Mouse (Mus musculus): ENCODE results near the gene Dmd. TPM values are rescaled to one million over a fixed set of nuclear protein-coding genes. Genes with fewer than 3 reads are reported as not detected.
A peak's percentile ranks its signal among the peaks of the same experiment; 100 is the strongest.
"Not testable (repeated sequence)": the region's sequence is repeated elsewhere in the genome, so short reads cannot be mapped to it uniquely, and the experiment has no call there.

Gene Dmd
- polyA plus RNA-seq, 1 experiment = 16.7 TPM

DNA sequence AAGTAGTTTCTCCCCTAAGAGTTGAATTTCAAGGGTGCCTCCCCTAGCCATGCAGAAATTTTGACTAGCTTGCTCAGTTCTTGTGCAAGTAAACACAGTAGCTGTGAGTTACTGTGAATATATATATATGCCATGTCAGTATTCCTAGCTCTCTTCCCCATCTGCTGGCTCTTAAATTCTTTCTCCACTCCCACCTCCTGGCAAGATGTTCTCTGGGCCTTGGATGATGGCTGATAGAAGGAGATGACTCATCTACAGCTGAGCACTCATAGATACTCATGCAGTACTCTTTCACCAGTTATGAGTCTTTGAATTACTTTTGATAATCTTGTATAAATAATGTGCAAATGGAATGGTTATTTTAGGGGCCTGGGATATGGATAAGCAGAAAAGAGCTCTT, 737.9 kb downstream of the Dmd start:
- H3K27ac ChIP-seq (ENCODE audit: insufficient read depth, low read length) = no peak overlapping the region
- no peaks in the 10 kb centered on the region for H3K4me1 ChIP-seq (ENCODE audit: control insufficient read depth, insufficient read depth, low read length)
- no peak overlapping the region for H3K4me3 ChIP-seq (ENCODE audit: insufficient read depth, low read length)
- TF ChIP-seq CTCF (IDR thresholded peaks at IDR 0.05; ENCODE audit: borderline replicate concordance, insufficient read depth, low read length) = no peak
- no peak for TF ChIP-seq POLR2A (IDR thresholded peaks at IDR 0.05; ENCODE audit: low read depth, low read length)

DNA sequence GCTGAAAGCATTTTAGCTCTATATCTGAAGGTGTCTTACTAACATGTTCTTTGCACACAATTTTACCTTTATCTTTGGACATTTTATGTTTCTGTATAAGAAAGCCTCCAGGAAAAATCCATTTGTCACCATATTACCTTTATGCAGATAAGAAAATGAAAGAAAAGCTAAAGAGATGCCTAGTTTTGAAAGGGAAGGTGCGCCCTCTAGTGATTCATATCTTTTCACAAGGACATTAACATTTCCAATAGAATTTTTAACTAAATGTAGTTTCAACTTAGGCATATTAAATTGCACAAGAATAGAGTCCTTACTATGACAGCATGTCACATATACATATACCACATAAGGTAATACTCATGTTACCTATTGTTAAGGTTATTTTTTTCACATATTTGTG, 791.9 kb downstream of the Dmd start:
- H3K27ac ChIP-seq (ENCODE audit: insufficient read depth, low read length) = no peak overlapping the region
- TF ChIP-seq POLR2A (IDR thresholded peaks at IDR 0.05; ENCODE audit: low read depth, low read length) = no peak
- TF ChIP-seq CTCF (IDR thresholded peaks at IDR 0.05; ENCODE audit: borderline replicate concordance, insufficient read depth, low read length) = no peak
- H3K4me1 ChIP-seq (ENCODE audit: control insufficient read depth, insufficient read depth, low read length) = no peaks in the 10 kb centered on the region
- no peak overlapping the region for H3K4me3 ChIP-seq (ENCODE audit: insufficient read depth, low read length)

GRCm38 (mm10) chrX:83746301-83747008, 797.8 kb downstream of the Dmd start:
- Histone ChIP-seq H3K4me3 (ENCODE audit: insufficient read depth, low read length) (no peak overlapping the region), H3K4me1 (ENCODE audit: control insufficient read depth, insufficient read depth, low read length) (no peaks in the 10 kb centered on the region), H3K27ac (ENCODE audit: insufficient read depth, low read length) (no peak overlapping the region)
- TF ChIP-seq CTCF (IDR thresholded peaks at IDR 0.05; ENCODE audit: borderline replicate concordance, insufficient read depth, low read length) (no peak), POLR2A (IDR thresholded peaks at IDR 0.05; ENCODE audit: low read depth, low read length) (no peak)

GRCm38 (mm10) chrX:83787406-83787805, 838.7 kb downstream of the Dmd start:
- Histone ChIP-seq H3K27ac (ENCODE audit: insufficient read depth, low read length) (no peak overlapping the region), H3K4me1 (ENCODE audit: control insufficient read depth, insufficient read depth, low read length) (no peaks in the 10 kb centered on the region), H3K4me3 (ENCODE audit: insufficient read depth, low read length) (no peak overlapping the region)
- no peak for TF ChIP-seq CTCF (IDR thresholded peaks at IDR 0.05; ENCODE audit: borderline replicate concordance, insufficient read depth, low read length)
- TF ChIP-seq POLR2A (IDR thresholded peaks at IDR 0.05; ENCODE audit: low read depth, low read length) = no peak

GRCm38 (mm10) chrX:83867469-83867868, 918.8 kb downstream of the Dmd start:
- H3K4me3 ChIP-seq (ENCODE audit: insufficient read depth, low read length); H3K4me1 ChIP-seq (ENCODE audit: control insufficient read depth, insufficient read depth, low read length); H3K27ac ChIP-seq (ENCODE audit: insufficient read depth, low read length): not testable (repeated sequence)

GRCm38 (mm10) chrX:83875389-83875788, 926.7 kb downstream of the Dmd start:
- not testable (repeated sequence) for H3K27ac ChIP-seq (ENCODE audit: insufficient read depth, low read length); H3K4me1 ChIP-seq (ENCODE audit: control insufficient read depth, insufficient read depth, low read length); H3K4me3 ChIP-seq (ENCODE audit: insufficient read depth, low read length)

DNA sequence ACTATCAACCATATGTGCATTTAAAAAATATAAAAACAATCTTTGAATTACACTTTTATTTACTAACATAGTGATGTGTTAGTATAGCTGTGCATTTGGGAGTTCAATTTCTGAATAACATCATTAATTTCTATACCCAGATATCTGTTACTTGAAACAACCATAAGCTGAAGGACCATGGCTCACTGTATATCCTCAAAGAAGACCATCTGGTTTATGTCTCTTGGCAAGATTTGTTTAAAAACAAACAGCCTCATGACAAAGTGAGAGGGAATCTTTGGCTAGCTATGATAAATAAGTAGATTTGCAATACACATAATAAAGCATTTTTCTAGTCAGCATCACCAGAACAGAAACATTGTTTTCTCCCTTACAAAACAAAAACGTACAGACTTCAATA, 1027.2 kb downstream of the Dmd start:
- H3K27ac ChIP-seq (ENCODE audit: insufficient read depth, low read length) = no peak overlapping the region
- no peak overlapping the region for H3K4me3 ChIP-seq (ENCODE audit: insufficient read depth, low read length)
- no peaks in the 10 kb centered on the region for H3K4me1 ChIP-seq (ENCODE audit: control insufficient read depth, insufficient read depth, low read length)
- TF ChIP-seq POLR2A (IDR thresholded peaks at IDR 0.05; ENCODE audit: low read depth, low read length) = no peak
- no peak for TF ChIP-seq CTCF (IDR thresholded peaks at IDR 0.05; ENCODE audit: borderline replicate concordance, insufficient read depth, low read length)

GRCm38 (mm10) chrX:84001294-84001693, 1052.6 kb downstream of the Dmd start:
- H3K27ac ChIP-seq (ENCODE audit: insufficient read depth, low read length) = no peak overlapping the region
- TF ChIP-seq CTCF (IDR thresholded peaks at IDR 0.05; ENCODE audit: borderline replicate concordance, insufficient read depth, low read length) (peak; percentile 39; the same call in 1 of the 2 replicates), POLR2A (IDR thresholded peaks at IDR 0.05; ENCODE audit: low read depth, low read length) (no peak)
- H3K4me1 ChIP-seq (ENCODE audit: control insufficient read depth, insufficient read depth, low read length) = no peaks in the 10 kb centered on the region
- H3K4me3 ChIP-seq (ENCODE audit: insufficient read depth, low read length) = no peak overlapping the region

DNA sequence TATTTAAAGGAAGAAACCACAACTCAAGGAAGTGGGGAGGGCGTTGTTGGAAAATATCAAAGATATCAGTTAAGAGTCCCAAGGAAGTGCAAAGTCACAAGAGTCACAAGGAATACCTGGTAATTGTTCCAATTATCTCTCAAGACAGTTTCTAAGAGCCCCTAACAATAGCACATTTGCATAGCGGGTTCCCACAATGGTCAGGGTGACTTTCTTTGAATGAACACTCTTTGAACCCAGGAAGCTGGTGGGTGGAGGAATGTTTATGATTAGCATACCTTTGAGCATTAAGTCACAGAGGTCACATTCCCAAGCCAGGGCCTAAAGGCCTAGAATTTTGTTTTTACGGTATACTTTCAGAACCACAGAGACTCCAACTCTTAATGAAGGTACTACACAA, 1113.8 kb downstream of the Dmd start:
- not testable (repeated sequence) for H3K4me1 ChIP-seq (ENCODE audit: control insufficient read depth, insufficient read depth, low read length); H3K27ac ChIP-seq (ENCODE audit: insufficient read depth, low read length); H3K4me3 ChIP-seq (ENCODE audit: insufficient read depth, low read length)

DNA sequence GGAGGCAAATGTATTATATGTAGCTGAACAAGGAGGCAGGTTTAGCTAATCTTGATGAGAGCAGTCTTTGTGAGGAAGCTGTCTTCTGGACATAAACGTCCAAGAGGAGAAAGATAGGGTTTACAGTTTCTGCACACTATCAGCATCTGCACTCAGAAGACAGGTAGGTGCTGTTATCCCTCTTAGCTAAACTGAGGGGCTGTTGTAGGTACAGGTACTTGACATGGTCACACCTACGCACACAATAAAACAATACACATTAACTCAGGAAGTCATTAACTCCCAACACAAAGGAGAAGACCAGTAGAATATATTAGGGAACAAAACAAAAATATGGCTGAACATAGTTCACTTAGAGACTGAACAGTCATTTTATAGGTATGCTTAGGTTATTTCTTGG, 1217.2 kb downstream of the Dmd start:
- H3K4me1 ChIP-seq (ENCODE audit: control insufficient read depth, insufficient read depth, low read length) = no peaks in the 10 kb centered on the region
- no peak for TF ChIP-seq CTCF (IDR thresholded peaks at IDR 0.05; ENCODE audit: borderline replicate concordance, insufficient read depth, low read length)
- no peak for TF ChIP-seq POLR2A (IDR thresholded peaks at IDR 0.05; ENCODE audit: low read depth, low read length)
- H3K4me3 ChIP-seq (ENCODE audit: insufficient read depth, low read length) = no peak overlapping the region
- H3K27ac ChIP-seq (ENCODE audit: insufficient read depth, low read length) = no peak overlapping the region

GRCm38 (mm10) chrX:84241297-84241859, 1292.7 kb downstream of the Dmd start:
- TF ChIP-seq CTCF (IDR thresholded peaks at IDR 0.05; ENCODE audit: borderline replicate concordance, insufficient read depth, low read length) (no peak), POLR2A (IDR thresholded peaks at IDR 0.05; ENCODE audit: low read depth, low read length) (no peak)

More at GRCm38 (mm10) chrX:84241297-84241859, 1292.7 kb downstream of the Dmd start:
- Histone ChIP-seq H3K27ac (ENCODE audit: insufficient read depth, low read length) (no peak overlapping the region), H3K4me1 (ENCODE audit: control insufficient read depth, insufficient read depth, low read length) (no peaks in the 10 kb centered on the region), H3K4me3 (ENCODE audit: insufficient read depth, low read length) (no peak overlapping the region)
